Mouse (Mus musculus) right cerebral cortex, postnatal 10 days (tissue): ENCODE results near the gene C1ql2.

Source experiments
- DNase-seq, 2 experiments: peaks; one replicate each; pipeline ENCODE4 v3.0.0; 2021; ENCODE audit warnings: low spot score in 2 of 2

The C1ql2 gene

GRCm38 (mm10) chr1:120385029-120385571 lies 44.7 kb downstream of the C1ql2 start:
- DNase-seq: no peak

- no peak for DNase-seq
Observed at GRCm38 (mm10) chr1:120389734-120390133, 49.4 kb downstream of the C1ql2 start.

- peak in 1 of 2 experiments; percentile 28 for DNase-seq
Observed at GRCm38 (mm10) chr1:120390336-120390735, 50.0 kb downstream of the C1ql2 start.
